Mouse (Mus musculus) gastrocnemius, adult 18-20 months (tissue): Measurements from ENCODE around the gene Ccdc88b. TPM values are rescaled to one million over a fixed set of nuclear protein-coding genes. Genes with fewer than 3 reads are reported as not detected.

Source experiments
- DNase-seq: peaks from one replicate; pipeline ENCODE4 v3.0.0; 2021; ENCODE audit warnings: low spot score
- microRNA-seq: library from miRNA; unstranded; fragments of <30 nt; microRNA quantifications from one replicate; pipeline ENCODE4 v1.2.0, GENCODE M21; 2021
- total RNA-seq, 2 experiments: library from RNA; stranded (reverse); gene quantifications; 2 replicates each; pipeline ENCODE4 v1.2.3; 2021

Gene Ccdc88b
- total RNA-seq, 2 experiments from 2014 or later = 0.46 to 0.74 TPM

DNA sequence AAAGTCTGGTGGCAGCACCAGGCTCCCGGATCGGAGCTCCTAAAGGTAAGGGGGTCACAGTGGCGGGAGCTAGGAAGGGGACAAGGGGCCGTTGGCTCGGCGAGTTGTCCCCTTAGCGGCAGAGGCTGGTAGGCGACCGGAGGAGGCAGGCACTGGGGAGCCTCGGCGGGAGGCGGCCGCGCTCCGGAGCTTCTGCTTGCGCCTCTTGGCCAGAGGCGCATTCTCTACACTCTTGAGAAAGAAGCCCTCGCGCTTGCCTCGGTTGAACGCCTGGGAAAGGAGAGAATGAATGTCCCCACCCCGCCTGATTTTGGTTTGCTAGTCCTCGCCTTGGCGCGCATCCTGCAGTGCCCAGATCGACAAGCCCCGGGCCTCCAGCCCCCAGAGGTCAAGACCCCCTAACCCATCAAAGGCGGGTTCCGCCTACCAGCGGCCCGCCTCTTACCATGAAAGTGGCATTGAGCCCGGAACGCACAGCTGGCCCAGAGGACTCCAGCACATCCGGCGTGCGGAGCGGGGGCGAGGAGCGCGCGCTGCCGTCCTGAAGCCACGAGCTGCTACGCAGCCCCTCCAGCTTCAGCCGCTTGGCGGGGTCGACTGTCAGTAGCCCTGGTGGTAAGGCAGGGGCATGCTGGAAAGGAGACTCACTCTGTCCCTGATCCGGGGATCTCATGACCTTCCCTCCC, 28.0 kb downstream of the Ccdc88b start:
- no peak for DNase-seq

DNA sequence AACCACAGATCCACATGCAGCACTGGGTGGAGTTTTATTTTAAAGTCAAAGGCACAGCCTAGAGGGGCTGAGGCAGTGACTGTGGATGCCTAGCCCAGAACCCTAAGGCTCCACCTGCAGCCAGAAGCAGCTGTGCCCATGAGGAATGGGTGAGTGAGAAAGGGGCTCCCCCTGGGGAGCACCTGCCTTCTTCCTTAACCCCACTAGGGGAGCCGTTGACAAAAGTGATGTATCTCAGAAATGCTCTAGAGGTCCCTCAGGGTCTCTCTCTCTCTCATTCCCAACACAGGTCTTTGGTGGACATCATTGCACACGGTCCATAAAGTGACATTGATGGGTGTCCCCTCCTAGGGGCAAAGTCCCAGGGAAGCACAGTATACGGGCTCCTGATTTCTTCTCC, 28.9 kb downstream of the Ccdc88b start:
- DNase-seq = no peak

DNA sequence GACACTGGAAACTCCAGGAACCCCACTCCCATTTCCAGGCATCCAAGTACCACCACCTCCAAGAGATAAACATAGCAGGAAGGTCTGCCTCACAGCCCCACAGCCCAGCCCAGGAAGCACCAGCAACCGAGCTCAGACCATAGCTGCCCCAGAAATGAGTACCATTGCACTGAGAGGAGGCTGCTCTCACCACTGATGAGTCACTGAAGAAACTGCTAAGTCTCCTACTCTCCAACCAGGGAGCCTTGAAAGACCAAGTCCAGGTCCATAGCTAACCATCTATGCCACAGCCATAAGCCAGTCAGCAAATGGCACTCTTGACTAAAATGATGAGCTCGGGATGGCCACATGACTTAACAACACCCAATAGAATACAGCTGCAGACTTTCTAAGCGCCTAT, 31.4 kb downstream of the Ccdc88b start:
- no peak for DNase-seq

DNA sequence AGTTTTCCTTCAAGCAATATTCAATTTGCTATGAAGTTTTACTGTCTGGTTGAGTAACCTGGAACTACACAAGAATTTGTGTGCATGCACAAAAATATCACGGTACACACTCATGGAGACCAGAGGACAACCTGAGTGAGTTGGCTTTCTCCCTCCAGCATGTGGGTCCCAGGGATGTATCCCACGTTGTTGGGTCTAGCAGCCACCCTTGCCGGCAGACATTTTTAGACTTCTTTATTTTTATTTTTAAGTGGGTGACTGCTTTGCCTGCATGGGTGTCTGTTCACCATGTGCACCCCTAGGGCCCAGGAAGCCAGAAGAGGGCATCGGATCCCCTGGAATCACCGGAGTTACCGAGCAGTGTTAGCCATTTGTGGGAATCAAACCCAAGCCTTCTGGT, 32.6 kb downstream of the Ccdc88b start:
- no peak for DNase-seq

DNA sequence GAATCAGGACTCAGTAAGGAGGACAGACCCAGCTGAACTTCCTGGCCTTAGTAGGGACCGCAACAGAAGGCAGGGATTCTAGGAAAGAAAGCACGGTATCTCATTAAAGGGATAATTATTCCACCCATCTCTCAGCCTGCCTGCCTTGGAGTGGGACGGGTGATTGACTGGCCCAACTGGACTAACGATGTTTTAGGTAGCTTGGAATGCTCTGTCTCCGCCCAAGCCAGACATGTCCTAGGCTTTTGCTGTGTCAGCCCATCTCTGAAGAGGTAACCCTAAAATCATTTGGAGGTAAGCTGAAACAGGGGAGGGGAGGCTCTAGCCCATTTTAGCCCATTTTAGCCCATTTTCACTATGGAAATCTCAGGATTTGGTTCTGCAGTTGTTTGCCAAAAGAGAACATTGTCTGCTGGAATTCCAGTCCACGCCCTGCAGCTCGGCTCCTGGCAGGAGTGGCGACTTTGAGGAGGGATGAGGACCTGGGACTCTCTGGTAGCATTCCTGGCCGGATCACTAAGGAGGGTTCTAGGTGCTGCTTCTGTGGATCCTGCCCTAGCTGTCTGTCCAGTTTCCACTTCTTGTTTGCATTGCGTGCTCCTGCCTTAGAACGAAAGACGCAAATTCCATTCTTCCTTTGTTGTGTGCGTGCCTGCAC, 37.3 kb downstream of the Ccdc88b start:
- no peak for DNase-seq

DNA sequence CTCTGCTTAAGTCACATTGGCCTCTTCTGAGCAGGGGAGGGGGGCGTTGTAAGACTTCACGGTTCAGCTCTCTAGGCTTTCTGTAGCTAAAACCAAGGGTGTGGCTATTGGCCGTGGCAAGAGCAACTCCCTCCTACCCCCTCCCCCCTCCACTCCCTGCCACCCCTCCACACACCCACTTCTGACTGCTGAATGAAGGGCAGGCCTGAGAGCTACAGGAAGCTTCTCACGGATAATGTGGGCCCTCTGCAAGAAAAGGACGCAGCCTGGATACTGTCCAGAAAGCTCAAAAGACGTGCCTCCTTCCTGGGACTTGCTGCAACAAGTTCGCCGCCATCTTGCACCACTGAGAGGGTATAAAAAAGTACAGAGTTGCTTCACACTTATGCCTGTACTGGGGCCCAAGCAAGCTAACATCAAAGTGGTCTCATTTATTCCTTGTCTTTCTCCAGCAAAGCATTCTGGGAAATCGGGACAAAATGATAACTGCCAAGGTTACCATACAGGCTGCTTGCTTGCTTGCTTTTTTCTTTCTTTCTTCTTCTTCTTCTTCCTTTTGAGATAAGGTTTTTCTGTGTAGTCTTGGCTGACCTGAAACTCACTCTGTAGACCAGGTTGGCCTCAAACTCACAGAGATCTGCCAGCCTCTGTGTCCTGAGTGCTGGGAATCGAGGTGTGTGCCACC, 38.7 kb downstream of the Ccdc88b start:
- DNase-seq = no peak

DNA sequence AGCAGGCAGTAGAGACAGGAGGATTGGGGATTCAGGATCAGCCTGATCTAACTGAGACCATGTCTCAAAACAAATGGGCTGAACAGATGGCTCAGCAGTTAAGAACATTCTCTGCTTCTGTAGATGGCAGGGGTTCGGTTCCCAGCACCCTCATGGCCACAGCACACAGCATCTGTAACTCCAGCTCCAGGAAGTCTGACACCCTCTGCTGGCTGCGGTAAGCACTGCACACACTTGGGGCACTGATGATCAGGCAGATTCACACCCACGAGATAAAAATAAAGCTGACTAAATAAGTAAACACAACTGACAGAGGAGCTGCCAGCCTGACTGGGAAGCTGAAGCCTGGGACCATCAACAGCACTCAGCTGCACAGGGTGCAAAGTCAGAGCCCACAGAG, 43.1 kb downstream of the Ccdc88b start:
- no peak for DNase-seq

DNA sequence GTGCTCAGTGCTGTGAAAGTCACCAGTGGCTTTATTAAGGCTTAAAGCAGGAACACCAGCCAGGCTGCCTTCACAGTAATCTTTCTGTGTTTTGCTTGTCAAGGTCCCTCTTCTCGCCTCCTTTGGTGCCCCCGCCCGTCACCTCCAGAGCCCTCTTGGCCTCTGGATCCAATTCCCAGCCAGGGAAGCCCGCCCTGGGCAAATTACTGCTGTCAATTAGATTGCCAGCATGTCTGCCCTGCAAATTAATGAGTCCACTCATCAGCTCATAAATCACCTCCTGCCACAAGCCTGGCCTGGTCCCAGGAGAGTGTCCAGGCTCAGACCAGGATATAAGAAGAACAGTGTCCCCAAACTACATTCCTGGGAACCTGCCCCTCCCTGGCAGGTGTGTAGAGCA, 43.6 kb downstream of the Ccdc88b start:
- DNase-seq = no peak

Small RNA genes lying within 50 kb of the gene (microRNA-seq; reads per million reads assigned to microRNA genes)
- not detected for gene Mir5046

Other genes with a start within 250 kb of the Ccdc88b start
- gene Rps6ka4, start 17.6 kb downstream of the Ccdc88b start, total RNA-seq = 10 to 100 TPM in 1 of 2 experiments, 1 to 10 TPM in 1; 9.1 to 10.6 TPM
- gene Trmt112, start 51.5 kb upstream of the Ccdc88b start, total RNA-seq = 10 to 100 TPM; 43.9 to 44.7 TPM
- gene Prdx5, start 51.9 kb upstream of the Ccdc88b start, total RNA-seq = 100 to 1,000 TPM; 219 to 239 TPM
- 10 to 100 TPM; 76.5 to 93.1 TPM for gene Esrra, start 63.6 kb upstream of the Ccdc88b start, total RNA-seq
- gene Catsperz, start 67.2 kb upstream of the Ccdc88b start, total RNA-seq = not detected
- gene Kcnk4, start 76.3 kb upstream of the Ccdc88b start, total RNA-seq = not detected
- gene Bad, start 83.7 kb upstream of the Ccdc88b start, total RNA-seq = 10 to 100 TPM in 1 of 2 experiments, 1 to 10 TPM in 1; 9.7 to 12.2 TPM
- 10 to 100 TPM; 10.0 to 10.4 TPM for gene Gpr137, start 84.3 kb upstream of the Ccdc88b start, total RNA-seq
- gene Ppp1r14b, start 116.8 kb upstream of the Ccdc88b start, total RNA-seq = 100 to 1,000 TPM; 117 to 145 TPM
- gene Plcb3, start 118.3 kb upstream of the Ccdc88b start, total RNA-seq = 10 to 100 TPM; 10.2 to 11.3 TPM
- 10 to 100 TPM in 1 of 2 experiments, 1 to 10 TPM in 1; 8.2 to 13.1 TPM for gene Fkbp2, start 122.3 kb upstream of the Ccdc88b start, total RNA-seq
- gene Vegfb, start 129.4 kb upstream of the Ccdc88b start, total RNA-seq = 100 to 1,000 TPM; 181 to 206 TPM
- 10 to 100 TPM; 33.9 to 38.4 TPM for gene Dnajc4, start 134.4 kb upstream of the Ccdc88b start, total RNA-seq
- 10 to 100 TPM; 12.0 to 13.7 TPM for gene Nudt22, start 137.9 kb upstream of the Ccdc88b start, total RNA-seq
- 10 to 100 TPM; 24.4 to 26.4 TPM for gene Trpt1, start 137.9 kb upstream of the Ccdc88b start, total RNA-seq
- under 1 TPM; 0.64 to 0.93 TPM for gene Fermt3, start 161.3 kb upstream of the Ccdc88b start, total RNA-seq
- 10 to 100 TPM; 89.7 to 98.5 TPM for gene Stip1, start 181.8 kb upstream of the Ccdc88b start, total RNA-seq
- 100 to 1,000 TPM; 276 to 311 TPM for gene Macrod1, start 198.6 kb upstream of the Ccdc88b start, total RNA-seq
- gene Flrt1, start 247.5 kb upstream of the Ccdc88b start, total RNA-seq = 1 to 10 TPM; 1.1 to 1.9 TPM